Mouse (Mus musculus) lung, adult 2 months (tissue): ENCODE data around the gene Zdhhc21.

Experiments
- CTCF ChIP-seq: fragments of 200-500 bp; IDR thresholded peaks from 2 replicates; pipeline ENCODE4 v1.5.1; 2011; ENCODE audit warnings: mild to moderate bottlenecking, low read length, control low read depth; ENCODE audit not compliant: insufficient read depth
- POLR2A ChIP-seq: fragments of 200-500 bp; IDR thresholded peaks from 2 replicates; pipeline ENCODE4 v1.6.1; 2011; ENCODE audit warnings: low read depth, mild to moderate bottlenecking, control low read depth, low read length, borderline replicate concordance; ENCODE audit errors: extremely low read depth

DNA sequence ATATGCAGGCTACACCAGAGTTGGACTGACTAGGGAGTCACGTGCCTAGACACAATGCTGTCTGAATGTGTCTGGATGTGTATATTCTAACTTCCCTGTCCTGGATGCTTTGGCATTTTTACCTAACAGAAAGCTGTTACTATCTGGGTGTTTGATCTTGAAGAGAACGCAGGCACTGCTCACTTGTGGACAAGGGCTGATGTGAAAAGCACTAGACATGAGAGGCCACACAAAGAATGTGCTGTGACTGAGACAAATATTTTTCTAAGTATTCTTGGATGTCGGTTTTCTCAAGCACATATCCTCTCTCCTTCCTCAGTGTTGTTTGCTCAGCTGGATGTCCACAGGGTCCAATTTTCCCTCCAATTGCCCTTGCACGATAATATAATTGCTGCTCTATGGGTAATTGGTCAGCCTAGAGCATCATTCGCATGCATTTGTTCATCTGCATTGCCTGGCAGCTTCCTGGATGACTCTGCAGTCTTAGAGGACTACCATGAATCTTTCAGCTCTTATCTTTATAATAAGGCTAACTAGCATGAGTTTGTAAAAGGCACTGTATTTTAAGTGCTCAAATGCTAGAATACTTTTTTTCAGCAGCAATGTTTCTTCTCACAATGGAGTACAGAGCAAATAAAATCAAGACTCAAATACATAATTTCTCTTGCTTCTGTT lies 66.7 kb downstream of the Zdhhc21 start:
- TF ChIP-seq POLR2A (no peak), CTCF (no peak)
